Mouse (Mus musculus) lung, postnatal 14 days (tissue): ENCODE results near the gene Clic4.
"Not testable (repeated sequence)": the region's sequence is repeated elsewhere in the genome, so short reads cannot be mapped to it uniquely, and the experiment has no call there.

Source experiments
- DNase-seq: peaks from one replicate; pipeline ENCODE4 v3.0.0; 2021

Clic4 gene

DNA sequence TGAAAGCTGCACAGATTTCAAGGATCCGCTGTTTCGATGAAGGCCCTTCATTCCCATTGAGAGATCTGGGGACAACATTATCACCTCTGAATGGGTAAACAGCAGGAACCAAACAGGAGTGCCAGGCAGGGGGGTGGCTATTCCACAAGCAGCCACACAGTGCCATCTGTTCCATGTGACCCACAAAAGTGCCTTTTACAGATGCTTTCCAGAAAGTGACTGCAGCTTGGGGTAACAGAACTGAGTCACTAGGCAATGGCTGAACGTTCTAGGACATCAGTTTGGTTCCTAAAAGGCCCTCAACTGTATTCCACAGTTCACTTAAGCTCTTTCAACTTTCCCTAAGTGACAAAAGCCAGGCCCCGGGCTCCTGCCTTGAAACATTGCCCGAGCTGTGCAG lies 42.0 kb downstream of the Clic4 start:
- DNase-seq: no peak

DNA sequence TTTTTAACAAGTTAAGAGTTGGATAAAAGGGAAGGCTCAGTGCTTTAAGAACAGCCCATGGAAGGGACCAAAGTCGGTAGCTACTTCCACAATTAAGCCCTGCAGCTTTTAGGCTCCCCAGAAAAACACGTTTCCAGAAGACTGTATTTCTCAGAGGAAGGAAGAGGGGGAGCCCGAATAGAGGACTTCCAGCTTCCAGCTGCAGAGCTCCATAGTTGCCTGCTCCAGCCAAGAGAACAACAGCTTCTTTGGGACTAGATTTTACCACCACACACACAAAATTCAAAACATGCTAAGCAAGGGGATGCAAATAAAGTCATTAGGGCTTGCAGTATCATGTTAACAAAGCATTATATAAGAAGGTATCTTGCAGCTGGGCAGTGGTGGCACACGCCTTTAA lies 42.7 kb downstream of the Clic4 start:
- no peak for DNase-seq

DNA sequence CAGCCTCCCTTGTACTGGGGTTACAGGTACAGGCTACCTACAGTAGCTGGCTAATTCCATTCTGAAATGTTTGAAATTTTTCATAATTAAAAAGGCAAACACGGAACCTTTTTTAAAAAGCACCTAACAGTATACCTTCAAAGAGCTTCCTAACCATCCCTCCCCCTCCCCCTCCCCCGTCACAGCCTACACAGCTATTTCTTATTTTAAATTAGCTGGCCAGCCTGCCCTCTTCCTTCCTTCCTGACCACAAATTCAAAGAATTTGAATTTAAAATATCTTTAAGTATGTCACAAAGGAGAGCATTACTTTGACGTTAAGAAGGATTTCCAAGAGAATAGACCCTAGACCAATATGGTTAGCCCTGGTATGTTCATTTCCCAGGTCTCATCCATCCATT lies 44.5 kb downstream of the Clic4 start:
- DNase-seq: no peak

DNA sequence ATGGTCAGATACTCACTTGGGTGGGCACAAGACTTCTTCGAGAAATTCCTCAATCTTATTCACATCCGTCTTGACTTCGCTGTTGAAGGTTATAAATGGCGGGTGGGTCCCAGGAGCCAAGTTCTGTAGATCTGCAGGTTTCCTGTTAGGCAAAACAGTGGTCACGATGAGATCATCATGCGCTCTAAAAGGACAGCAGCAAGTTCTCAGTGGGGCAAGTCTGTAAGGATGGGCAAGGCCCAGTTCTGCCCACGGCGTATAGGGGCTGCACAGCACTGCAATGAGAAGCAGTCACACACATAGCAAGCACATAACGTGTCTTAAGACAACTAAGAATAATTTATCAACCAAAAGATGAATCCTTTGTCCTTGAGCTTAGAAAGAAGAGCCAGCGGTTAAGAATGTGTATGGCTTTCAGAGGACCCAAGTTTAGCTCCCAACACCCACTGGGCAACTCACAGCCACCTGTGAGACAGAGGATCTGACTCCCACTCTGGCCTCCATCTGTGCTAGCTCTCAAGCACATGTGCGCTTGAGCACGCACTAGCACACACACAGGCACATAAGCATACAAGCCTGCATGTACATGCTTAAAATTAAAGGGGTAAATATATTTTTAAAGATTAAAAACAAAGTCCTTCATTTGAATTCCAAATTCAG lies 46.5 kb downstream of the Clic4 start:
- no peak for DNase-seq

DNA sequence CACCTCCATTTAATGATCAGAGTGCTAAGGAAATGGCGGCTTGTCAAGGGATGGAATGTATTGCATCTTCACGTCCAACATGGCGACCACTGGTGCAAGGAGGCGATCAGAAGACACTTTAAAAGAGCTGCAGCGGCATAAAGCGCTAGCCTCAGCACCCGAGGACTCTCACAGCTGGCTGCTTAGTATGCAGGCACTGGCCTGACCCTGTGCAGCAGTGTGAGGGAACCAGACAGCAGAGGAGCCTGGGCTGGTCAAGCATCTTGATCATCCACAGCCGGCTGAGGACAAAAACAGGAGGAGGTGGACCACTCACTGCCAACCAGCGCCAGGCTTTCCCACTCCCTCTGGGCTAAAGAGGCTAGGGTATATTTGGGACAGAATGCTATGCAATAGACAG lies 48.8 kb downstream of the Clic4 start:
- no peak for DNase-seq

DNA sequence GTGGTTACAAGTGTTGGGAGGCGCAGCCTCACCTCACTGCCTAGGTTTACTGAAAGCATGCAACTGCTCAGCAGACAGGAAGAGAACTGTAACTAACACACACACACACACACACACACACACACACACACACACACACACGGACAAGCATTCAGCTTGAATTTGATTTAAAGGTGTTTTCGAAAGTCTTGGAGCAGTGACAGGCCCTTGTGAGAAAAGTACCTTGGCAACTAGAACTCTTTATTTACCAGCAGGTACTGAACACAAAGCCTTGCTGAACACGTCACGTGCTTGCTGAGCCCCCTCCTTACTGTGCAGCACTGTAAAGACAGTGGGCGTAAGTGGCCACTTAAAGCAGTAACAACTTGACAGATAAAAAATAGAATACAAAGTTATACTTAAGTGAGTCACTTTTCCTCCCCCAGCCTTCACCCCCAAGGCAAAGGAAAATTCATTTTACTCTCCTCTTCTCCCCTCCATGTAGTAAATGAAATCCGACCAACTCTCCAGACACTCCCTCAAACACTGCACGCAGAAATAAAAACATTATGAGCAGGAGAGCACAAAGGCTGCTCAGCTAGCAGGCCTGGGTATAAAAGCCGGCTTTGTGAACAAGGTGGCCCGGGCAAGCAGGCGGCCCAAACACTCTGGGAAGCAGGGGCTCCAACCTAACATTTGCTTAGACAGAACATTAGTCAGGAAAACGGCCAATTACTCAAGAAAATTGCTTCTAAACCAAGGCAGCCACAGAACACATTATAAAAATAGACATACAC lies 50.8 kb downstream of the Clic4 start:
- peak; percentile 60 for DNase-seq

DNA sequence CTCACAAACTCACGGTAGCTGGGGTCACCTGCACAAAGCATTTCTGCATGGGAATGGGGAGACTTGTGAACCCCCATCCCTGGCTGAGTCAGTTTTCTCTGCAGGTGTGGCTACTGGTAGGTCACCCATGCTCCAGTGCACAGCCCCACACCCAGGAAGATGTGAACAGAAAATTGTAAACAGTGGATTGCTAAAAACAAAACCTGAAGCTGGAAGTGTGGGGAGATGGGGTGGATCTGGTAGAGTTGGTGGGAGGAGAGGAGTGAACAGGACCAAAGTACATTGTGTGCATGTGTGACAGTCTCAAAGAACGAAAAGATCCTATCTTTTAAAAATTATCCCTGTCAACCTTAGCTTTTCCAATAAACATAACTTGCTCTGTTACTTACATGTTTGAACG lies 52.0 kb downstream of the Clic4 start:
- DNase-seq: no peak

DNA sequence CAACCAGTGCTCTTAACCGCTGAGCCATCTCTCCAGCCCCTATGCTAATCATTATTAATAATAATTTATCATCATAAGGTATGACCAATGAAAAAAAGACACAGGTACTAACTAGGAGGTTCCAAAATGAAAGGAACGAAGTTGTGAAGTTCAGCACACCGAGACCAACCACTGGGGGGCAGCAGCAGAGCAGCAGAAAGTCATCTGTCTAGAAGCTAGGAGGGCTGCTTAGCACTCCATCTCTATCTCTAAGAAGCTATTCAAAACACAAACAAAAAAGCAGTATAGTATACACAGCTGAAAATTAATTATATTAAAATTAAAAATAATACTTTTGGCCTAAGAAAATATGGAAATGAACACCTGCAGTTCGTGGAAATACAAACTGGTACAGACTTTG lies 53.0 kb downstream of the Clic4 start:
- peak; percentile 89 for DNase-seq

DNA sequence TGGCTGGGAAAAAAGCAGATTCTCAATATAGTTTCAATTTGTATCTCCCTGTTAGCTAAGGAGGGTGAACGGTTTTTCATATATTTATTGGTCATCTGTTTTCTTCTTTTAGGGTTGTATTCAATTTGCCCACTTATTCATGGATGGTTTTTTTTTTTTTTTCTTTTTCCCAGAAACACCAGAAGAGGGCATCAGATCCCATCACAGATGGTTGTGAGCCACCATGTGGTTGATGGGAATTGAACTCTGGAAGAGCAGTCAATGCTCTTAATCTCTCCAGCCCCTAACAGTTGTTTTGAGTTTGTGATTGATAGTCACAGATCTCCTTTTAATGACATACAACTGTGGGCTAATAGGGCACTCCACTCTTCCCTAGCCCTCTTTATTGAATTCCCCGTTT lies 62.8 kb downstream of the Clic4 start:
- DNase-seq: no peak

DNA sequence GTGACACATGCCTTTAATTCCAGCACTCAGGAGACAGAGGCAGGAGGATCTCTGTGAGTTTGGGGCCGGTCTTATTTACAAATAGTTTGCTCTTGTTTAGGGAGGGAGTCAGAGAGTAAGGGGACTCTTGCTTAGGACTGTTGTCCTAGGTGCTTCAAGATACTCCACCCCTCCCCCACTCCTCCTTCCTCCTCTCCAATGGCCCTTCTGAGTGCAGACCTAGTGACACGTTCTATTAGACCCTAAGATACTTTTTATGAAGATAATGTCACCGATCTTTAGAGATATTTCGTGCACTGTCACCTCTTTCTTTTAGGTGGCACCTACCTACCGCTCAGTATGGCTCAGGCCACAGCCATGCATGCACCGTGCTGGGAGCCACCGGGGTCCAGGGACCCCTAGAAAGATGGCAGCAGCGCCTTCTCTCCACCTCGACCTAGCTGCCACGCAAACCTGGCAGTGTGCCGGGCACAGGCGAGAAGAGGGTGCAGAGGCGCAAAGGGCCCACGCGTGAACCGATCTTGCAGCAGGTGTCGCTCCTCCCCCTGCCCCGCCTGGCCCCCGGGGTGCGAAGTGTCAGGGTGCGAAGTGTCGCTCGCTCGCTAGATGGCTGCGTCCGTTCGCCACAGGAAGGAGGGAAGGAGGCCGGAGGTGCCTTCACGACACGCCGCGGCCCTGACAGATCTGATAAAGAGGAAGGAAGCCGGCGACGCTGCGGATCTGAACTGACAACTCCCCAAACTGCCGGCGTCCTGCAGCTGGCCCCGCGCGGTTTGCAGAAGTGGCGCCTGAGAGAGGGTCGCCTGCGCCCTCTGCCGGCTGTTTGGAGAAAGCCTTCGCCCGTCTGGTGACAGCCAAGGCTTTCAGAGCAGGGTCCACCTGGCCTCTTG lies 66.7 kb downstream of the Clic4 start:
- peak; percentile 90 for DNase-seq

DNA sequence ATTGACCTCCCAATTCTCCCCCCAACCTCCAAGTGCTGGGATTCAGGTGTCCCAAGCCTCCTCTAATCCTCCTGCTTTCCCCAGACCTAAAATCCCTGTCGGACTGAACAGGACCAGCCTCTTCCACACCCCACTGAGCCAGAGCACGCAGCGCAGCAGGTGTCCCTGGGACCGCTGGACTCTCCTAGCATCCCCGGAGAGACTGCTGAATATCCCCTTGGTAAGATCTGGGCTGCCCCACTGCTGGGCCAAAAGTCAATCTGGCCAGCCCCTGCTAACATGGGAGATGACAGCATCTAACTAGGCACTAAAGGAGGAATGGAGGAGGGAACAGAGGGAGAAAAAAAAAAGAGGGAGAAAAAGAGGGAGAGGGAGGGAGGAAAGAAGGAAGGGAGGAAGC lies 67.4 kb downstream of the Clic4 start:
- DNase-seq: no peak

DNA sequence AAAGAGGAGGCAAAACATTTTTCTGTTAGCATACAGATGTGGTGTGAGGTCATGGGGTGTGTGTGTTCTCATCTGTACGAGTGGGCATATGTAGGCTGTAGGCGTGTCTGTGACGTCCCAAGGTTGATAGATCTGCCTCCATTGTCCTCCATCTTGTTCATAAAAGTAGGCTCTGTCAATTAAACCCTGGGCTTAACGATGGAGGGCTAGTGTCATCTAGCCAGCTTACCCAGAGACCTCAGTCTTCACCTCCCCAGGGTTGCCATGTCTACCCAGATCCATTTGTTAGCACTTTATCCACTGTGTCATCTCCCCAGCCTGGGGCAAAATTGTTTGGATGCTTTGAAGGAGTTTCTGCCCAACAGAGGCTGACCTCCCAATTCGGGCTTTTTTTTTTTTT lies 67.9 kb downstream of the Clic4 start:
- no peak for DNase-seq

DNA sequence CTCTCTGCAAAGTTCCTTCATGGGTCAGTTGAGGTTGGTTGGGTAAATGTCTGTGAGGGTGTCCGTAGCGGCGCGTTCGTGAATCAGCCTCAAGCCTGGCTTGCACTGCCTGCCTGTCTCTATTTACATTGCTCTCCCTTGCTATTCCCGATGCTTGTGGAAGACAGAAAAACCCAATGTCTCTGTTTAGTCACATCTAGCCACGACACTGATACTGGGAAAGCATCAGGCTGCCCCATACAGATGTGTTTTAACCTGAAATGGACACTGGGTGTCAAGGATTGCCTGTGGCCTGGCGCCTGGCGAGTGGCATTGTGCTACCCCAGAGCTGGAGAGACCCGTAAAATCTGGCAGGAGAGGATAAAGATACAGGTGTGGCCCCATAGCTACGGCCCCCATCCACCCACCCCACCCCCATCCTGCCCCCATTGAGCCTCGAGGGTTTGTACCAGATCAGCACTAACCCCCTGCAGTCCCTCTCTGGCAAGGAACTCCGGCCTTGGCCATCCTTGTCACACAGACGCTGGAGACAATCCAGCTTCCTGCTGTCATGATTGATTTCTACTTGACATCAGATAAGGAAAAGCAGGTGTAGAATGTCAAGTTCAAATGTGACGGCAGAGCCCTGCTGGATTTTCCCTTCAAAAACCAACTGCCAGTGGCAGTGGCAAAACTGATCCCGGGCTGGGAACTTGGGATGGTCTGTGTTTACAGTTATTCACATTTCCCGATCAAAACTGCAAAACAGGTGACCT lies 68.6 kb downstream of the Clic4 start:
- DNase-seq: no peak

DNA sequence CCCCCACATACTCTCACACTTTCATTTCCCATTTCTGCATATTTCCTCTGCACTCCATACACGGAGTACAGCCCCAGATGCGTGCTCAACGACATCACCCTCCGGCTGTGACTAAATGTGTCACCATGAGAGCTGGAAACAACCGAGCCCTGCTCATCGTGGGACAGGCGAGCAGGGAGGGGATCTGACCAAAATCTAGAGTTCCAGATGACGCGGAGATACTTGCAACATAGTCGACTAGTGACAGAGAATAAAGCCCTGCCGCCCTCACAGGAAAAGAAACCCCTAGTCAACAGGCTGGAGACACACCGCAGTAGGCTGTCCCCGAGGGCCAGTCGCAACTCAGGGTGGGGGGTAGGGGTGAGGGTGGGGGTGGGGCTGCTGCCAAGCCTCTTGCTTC lies 69.3 kb downstream of the Clic4 start:
- peak; percentile 41 for DNase-seq

DNA sequence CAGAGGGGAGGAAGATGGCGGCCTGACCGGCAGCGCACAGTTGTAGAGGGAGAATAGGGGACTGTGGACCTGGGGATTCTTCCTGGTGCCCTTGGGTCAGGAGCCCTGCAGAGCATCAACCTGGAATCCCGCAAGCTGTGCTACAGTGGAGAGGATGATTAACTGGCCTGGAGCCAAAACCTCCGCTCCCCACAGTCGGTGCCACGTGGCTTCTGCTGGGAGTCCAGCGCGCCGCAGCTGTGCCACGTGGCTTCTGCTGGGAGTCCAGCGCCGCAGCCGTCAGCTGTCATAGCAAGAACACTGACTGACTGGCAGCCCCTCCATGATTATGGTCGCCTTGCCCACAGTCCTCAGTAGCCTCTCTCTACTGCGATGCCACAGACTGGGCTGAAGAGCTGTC lies 70.8 kb downstream of the Clic4 start:
- DNase-seq: no peak

DNA sequence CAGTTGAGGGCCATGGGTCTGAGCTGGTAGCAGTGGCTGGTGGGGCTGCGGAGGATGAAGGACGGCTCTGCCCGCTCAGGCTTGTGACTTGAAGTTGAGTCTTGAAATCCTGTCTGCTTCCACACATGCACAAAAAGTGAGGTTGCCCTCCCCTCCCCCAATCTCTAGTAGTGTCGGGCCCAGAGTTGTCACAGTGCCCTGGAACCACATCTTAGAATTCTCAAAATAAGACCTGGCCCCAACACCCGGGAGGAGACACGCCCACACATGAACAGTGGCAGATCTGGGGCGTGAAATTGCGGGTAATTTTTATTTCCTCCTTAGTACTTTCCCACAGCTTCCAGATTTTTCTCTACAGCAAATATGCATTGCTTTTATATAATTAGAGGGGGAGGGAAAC lies 74.8 kb downstream of the Clic4 start:
- DNase-seq: no peak

DNA sequence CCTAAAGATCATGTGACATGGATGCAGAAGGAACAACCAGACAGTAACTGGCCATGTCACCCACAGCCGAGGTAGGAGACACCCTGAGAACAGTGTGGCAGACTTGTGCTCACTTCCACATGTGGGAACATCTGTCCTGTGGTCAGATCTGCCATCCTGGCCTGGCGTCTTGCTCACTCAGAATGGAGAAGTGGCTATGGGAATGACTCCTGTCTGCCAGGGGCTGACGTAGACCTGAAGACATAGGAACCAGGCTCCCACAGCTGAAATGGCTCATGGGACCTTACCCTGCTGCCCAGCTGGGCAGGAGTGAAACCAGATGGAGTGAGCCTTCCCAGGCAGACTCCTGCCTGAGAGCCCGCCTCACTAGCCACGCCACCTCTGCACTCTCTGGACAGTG lies 79.8 kb downstream of the Clic4 start:
- no peak for DNase-seq

DNA sequence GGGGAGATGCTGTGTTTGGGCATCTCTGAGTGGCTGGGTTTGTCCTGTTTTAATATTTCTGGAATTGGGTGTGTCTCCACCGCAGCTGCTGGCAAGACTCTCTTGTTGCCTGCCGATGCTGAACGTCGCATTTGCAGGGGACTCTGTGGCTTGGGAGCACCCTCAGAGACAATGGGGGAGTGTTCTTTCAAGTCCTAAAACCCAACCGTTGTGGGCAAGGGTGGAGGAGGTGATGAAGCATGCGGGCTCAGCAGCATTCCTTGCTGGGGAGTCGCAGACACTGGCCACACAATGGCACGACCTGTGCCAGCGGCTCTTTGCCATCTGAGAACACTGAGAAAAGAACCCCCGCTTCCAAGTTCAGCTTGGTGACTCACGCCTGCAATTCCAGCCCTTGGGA lies 81.0 kb downstream of the Clic4 start:
- DNase-seq: no peak

DNA sequence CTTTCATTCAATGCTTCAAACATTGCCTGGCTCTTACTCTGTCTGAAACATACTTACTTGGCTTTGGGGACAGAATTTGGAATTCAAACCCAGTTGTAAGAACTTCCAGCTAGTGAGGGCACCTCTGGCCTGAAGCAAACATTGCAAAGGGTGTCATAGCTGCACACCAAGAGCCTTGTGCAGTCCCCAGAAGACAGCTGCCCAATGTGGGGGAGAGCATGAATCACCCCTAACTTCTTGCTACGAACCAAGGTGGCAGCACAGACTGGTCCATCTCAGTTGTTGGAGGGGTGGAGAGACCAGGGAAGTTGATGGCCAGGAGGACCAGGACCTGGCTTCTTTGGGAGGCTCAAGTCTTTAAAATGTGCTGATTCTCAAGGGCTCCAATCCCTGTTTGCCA lies 81.4 kb downstream of the Clic4 start:
- no peak for DNase-seq

DNA sequence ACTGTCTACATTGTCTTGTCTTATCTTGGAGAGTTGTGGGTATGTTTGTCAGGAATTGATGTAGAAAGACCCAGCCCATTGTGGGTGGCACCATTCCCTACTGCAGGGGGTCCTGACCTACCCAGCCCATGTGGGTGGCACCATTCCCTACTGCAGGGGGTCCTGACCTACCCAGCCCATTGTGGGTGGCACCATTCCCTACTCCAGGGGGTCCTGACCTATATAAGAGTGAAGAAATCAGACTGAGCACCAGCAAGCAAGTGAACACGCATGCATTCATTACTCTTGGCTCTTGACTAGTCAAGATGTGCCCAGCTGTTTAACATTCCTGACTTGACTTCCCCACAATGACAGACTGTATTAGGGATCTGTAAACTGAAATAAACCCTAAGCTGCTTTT lies 82.2 kb downstream of the Clic4 start:
- no peak for DNase-seq

DNA sequence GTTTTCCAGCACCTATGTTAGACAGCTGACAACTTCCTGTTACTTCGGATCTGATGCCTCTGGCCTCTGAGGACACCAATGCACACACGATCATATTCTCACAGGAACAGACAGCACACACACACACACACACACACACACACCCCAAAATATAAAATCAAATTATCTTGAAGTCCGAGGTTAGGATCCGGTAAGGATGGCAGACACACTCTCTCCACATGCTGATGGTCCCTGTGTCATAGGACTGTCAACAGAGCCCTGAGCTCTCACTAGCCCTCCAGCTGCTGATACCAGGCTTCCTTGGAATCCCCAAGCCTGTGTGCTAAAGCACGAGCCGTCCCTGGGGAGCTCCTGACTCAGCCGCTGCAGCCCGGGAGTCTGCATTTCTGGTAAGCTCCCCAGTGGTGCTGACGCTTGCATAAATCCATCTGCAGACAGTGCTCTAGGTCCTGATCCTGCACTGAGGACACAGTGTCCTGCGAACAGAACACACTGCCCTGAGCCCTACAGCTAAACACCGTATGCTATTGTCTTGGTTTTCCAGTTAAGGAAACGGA lies 83.1 kb downstream of the Clic4 start:
- DNase-seq: no peak

DNA sequence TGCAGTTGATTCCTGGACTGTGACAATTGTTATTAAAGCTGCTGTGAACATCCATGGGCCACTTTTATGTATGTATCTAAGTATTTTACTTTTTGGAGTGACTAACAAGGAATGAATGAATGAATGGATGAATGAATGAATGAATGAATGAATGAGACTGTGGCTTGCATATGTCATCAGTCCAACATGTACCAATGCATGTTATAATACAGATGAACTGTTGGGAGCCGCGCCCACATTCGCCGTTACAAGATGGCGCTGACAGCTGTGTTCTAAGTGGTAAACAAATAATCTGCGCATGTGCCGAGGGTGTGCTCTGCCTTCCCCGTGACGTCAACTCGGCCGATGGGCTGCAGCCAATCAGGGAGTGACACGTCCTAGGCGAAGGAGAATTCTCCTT lies 88.3 kb downstream of the Clic4 start:
- not testable (repeated sequence) for DNase-seq

DNA sequence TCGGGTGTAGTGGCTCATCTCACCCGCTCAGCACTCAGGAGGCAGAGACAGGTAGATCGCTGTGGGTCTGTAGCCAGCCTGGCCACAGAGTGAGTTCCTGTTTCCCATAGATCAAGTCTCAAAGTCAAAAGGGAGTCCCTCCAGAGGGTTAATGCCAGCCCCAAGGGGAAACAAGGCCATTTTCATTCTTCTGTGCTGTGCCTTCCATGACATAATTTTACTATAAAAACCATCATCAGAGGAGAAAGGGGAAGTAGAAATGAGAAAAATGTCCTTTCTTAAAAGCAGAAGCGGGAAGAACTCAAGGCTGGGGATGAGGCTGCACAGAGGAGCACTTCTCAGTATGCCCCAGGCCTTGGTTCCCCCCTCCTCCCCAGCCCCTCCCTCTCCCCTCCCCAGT lies 90.8 kb downstream of the Clic4 start:
- DNase-seq: no peak
